Mouse (Mus musculus) cortical plate, adult 2 months (tissue): ENCODE results near the gene Trim52. TPM values are rescaled to one million over a fixed set of nuclear protein-coding genes. Genes with fewer than 3 reads are reported as not detected.
"Not testable (repeated sequence)": the region's sequence is repeated elsewhere in the genome, so short reads cannot be mapped to it uniquely, and the experiment has no call there.

ENCODE experiments used
- H3K27ac ChIP-seq: fragments of 200-500 bp; 2 replicates; pipeline ENCODE4 v1.5.1; 2012; ENCODE audit warnings: low read length, control low read depth, inconsistent platforms; ENCODE audit not compliant: insufficient read depth
- H3K4me1 ChIP-seq: fragments of 200-500 bp; 2 replicates; pipeline ENCODE4 v1.6.1; 2011; ENCODE audit warnings: low read length; ENCODE audit not compliant: control insufficient read depth, insufficient read depth
- H3K4me3 ChIP-seq: fragments of 200-500 bp; 2 replicates; pipeline ENCODE4 v1.5.1; 2011; ENCODE audit warnings: mild to moderate bottlenecking, low read length, control low read depth; ENCODE audit not compliant: insufficient read depth
- CTCF ChIP-seq: fragments of 200-500 bp; IDR thresholded peaks from 2 replicates; pipeline ENCODE4 v1.5.1; 2011; ENCODE audit warnings: mild to moderate bottlenecking, control low read depth, low read length; ENCODE audit not compliant: insufficient read depth; ENCODE audit errors: extremely low read depth
- POLR2A ChIP-seq: fragments of 200-500 bp; IDR thresholded peaks from 2 replicates; pipeline ENCODE4 v1.6.1; 2011; ENCODE audit warnings: mild to moderate bottlenecking, low read length, control low read depth; ENCODE audit not compliant: insufficient read depth; ENCODE audit errors: extremely low read depth
- polyA plus RNA-seq: library from polyadenylated mRNA; depleted of rRNA; stranded (reverse); fragments of >200 nt; gene quantifications from 2 replicates; pipeline ENCODE4 v1.2.3, GENCODE M21; 2012; rRNA removed

Gene Trim52
- polyA plus RNA-seq, 1 experiment, result not detected

DNA sequence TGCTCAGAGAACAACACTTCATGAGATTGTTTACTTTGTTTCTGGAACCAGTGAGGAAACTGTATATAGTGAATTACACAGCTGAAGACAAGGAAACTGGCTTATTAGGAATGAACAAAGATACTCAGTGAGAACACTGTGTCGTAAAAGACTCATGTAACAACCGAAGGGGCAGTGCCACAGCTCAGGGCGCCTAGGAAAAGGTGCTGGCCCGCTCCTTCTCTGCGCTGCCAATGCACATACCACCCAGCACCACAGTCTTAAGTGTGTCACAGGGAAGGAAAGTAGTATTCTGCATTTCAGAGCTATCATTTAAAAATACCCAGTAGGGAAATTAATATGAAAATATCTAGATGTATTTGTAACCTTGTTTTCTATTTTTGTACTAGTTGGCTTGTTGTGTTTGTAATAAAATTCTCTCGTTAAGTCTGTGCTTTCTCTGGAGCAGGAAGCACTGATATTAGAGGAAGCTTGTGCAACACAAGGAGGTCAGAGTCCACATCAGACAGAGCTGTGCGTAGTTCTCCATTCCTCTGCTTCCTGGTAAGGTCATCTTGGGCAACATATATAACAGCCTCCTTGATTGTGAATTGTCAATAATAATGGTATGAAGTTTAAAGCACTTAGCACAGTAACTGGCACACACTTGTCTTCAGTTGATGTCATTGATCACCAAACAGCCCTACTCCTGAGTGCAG is 49.0 kb downstream of the Trim52 start:
- Histone ChIP-seq H3K4me3 (no peak overlapping the region), H3K27ac (no peak overlapping the region), H3K4me1 (no peaks in the 10 kb centered on the region)
- TF ChIP-seq CTCF, result no peak

DNA sequence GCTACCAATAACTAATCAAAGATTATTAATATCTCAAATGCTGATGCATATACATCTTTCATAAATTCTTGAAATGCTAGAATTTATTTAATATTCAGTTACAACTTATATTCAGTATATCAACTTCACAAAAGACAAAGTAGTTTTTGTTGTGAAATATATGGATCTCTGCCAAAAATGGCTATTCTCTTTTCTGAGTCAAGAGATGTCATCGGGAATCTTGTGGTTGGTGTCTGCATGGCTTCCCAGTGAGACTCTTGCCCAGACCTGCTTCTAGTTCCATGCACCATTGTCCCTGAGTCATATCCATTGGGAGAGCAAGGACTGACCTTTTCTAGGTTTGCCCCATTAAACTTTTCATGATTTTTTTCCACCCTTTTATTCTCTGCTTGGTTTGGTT is 50.5 kb downstream of the Trim52 start:
- Histone ChIP-seq H3K4me3 (no peak overlapping the region), H3K27ac (no peak overlapping the region), H3K4me1 (no peaks in the 10 kb centered on the region)
- TF ChIP-seq CTCF, result no peak
- no peak for TF ChIP-seq POLR2A

DNA sequence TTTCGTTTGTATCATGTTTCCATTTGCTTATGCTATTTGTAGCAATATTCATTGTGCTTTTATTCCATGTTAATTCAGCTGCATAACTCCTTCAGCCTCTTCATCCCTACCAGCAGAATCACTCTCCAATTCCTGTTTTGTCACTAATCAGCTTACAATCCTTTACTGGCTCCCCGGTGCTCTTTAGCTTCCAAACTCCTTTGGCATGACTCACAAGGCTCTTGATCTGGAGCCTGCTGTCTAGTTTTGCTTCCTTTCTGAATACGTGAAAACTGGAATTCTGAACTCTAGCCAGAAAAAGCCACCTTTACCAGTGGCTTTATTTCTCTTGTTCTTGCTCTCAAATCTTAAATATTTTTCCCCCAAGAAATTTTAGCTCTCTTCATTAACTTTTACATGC is 56.3 kb downstream of the Trim52 start:
- TF ChIP-seq CTCF (no peak), POLR2A (no peak)
- Histone ChIP-seq H3K4me3 (no peak overlapping the region), H3K27ac (no peak overlapping the region), H3K4me1 (no peaks in the 10 kb centered on the region)

DNA sequence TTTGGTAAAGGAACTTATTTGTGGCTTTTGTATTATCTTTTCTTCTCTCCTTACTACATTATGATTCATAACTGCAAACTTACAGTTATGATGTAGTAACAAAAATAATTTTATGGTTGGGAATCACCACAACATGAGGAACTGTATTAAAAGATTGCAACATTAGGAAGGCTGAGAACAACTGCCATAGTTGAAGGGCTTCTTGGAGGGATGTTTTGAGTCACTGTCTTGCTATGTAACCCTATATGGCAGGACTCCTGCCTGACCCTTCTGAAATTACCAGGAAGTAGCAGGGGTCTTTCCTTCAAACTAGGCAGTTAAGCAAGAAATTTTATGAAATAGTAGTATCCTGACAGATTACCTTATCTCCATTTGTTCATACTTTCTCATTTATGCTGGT is 57.2 kb downstream of the Trim52 start:
- no peak overlapping the region for H3K27ac ChIP-seq
- no peak overlapping the region for H3K4me3 ChIP-seq
- no peak for TF ChIP-seq CTCF
- TF ChIP-seq POLR2A, result no peak
- H3K4me1 ChIP-seq, result no peaks in the 10 kb centered on the region

GRCm38 (mm10) chr14:106163933-106164332 is 57.9 kb downstream of the Trim52 start:
- not testable (repeated sequence) for H3K4me1 ChIP-seq, H3K4me3 ChIP-seq, H3K27ac ChIP-seq

- Histone ChIP-seq H3K27ac (no peak overlapping the region), H3K4me3 (no peak overlapping the region), H3K4me1 (no peaks in the 10 kb centered on the region; the same call in 1 of the 2 replicates)
- TF ChIP-seq POLR2A (no peak), CTCF (no peak)
Observed at GRCm38 (mm10) chr14:106176879-106177278, 70.9 kb downstream of the Trim52 start.

DNA sequence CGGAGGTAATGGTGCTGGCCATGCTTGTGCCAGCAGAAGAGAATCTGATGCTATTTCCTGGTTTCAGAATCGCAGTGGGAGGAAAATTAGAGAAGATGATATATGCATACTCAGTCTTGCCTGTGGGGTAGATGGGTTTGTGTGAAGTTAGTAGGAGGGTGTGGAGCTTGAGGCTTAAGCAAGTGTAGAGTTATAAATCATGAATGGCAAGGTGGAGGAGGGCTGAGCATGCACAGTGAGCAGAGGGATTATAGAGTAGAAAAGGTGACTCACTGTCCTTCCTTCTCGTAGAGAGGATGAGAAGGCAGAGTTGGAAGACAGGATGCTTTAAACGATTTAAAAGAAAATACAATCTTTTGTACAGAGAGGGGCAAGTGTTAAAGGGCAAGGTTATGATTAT is 72.2 kb downstream of the Trim52 start:
- Histone ChIP-seq H3K4me1 (no peaks in the 10 kb centered on the region; the same call in 1 of the 2 replicates), H3K4me3 (no peak overlapping the region), H3K27ac (no peak overlapping the region)
- TF ChIP-seq CTCF, result no peak
- TF ChIP-seq POLR2A, result no peak

DNA sequence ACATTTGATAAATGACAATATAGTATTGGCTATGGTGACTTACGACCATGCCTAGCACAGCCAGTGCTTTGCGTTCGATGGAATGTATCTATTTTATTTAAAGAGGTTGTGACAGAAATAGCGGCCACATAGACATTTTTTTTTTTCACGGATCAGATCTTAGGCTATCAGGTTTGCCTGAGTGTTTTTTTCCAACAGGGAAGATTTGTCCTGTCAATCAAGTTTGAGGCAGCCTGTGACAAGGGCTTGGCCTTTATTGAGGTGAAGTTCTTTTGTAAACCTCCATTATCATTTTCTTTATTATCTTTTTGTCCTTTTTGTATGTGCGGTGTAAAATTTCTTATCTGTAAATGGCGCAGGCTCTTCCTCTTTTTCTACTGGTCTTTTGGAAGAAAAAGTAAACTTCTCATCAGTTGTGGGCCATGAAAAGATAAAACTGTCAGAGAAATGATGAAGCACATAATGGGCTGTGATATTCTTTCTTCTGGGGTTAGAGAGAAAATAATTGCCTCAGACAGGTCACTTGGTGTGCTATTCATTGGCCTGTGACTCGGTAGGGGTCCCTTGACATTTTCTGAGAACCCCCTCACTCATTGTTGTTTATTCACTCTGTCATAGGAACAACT is 73.2 kb downstream of the Trim52 start:
- Histone ChIP-seq H3K4me3 (no peak overlapping the region), H3K27ac (no peak overlapping the region), H3K4me1 (no peaks in the 10 kb centered on the region; the same call in 1 of the 2 replicates)
- TF ChIP-seq CTCF (no peak), POLR2A (no peak)

GRCm38 (mm10) chr14:106179728-106180125 is 73.7 kb downstream of the Trim52 start:
- TF ChIP-seq POLR2A (no peak), CTCF (no peak)
- H3K27ac ChIP-seq, result no peak overlapping the region
- no peak overlapping the region for H3K4me3 ChIP-seq
- no peaks in the 10 kb centered on the region; the same call in 1 of the 2 replicates for H3K4me1 ChIP-seq

DNA sequence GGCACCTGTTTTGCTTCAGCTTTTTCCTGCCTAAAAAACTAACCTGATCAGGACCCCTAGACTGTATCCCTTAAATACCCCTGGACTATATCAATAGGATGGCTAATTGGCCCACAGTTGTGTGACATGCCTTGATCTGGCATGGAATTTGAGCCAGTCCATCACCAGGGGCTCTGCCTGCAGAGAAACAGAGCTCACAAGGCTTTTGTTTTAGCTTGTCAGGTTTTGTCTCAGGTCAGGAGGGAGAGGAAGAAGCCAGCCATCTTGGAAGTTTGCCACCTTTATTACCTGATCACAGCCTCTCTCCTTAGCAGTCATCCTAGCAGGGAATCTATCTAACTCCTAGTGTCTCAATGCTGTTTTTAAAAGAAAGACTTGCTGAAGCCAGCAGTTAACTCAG is 74.6 kb downstream of the Trim52 start:
- H3K4me3 ChIP-seq, result no peak overlapping the region
- no peaks in the 10 kb centered on the region; the same call in 1 of the 2 replicates for H3K4me1 ChIP-seq
- no peak overlapping the region for H3K27ac ChIP-seq
- TF ChIP-seq POLR2A (no peak), CTCF (no peak)

DNA sequence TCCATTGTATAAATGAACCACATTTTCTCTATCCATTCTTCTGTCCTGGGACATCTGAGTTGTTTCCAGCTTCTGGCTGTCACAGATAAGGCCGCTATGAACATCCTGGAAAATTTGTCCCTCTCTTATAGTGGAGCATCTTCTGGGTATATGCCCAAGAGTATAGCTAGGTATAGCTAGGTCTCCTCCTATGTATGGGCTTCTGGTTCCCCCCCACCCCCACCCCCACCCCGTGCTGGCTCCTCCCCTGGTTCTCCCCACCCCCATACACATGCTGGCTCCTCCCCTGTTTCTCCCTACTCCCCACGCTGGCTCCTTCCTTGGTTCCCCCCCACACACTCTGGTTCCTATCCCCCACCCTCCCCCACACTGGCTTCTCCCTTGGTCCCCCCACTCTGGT is 78.0 kb downstream of the Trim52 start:
- Histone ChIP-seq H3K4me3 (no peak overlapping the region), H3K4me1 (no peaks in the 10 kb centered on the region), H3K27ac (no peak overlapping the region)
- TF ChIP-seq CTCF, result no peak
- no peak for TF ChIP-seq POLR2A

Other genes with a start within 250 kb of the Trim52 start
- 46.0 and 49.7 TPM in 2 replicates for gene Spry2, start 209.4 kb upstream of the Trim52 start, polyA plus RNA-seq